Mouse (Mus musculus): ENCODE data around the gene Tnfrsf4. TPM values are rescaled to one million over a fixed set of nuclear protein-coding genes. Genes with fewer than 3 reads are reported as not detected.

Gene Tnfrsf4
- polyA plus RNA-seq, 1 experiment: 2.8 TPM

DNA sequence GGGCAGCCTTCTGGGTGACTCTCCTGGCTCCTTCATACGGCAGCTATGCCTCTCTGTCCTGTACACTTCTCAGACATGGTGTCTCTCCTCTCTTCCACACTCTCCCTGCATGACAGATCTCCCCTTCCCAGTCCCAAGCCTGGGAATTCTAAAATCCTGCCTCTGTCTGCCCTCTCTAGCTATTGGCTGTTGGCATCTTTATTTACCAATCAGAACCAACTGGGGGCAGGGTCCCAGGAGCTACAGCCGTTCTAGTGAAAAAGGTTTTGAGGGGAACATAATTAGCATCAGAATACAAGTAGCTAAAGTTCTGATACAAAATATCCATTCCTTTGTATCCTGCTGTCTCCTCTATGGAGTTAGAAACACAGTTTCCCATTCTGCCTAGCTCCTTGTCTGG, 29.9 kb upstream of the Tnfrsf4 start:
- Histone ChIP-seq H3K27ac (ENCODE audit: control insufficient read depth, insufficient read depth, low read depth, low read length) (no peak overlapping the region), H3K4me1 (ENCODE audit: control insufficient read depth, insufficient read depth, low read length) (no peaks in the 10 kb centered on the region; the same call in 1 of the 2 replicates), H3K36me3 (ENCODE audit: control insufficient read depth, insufficient read depth, low read length) (no peaks in the 10 kb centered on the region), H3K27me3 (ENCODE audit: control insufficient read depth, insufficient read depth, low read length) (no peaks in the 10 kb centered on the region), H3K4me3 (ENCODE audit: control insufficient read depth, low read depth, low read length) (peak overlapping the region; percentile 53)
- TF ChIP-seq POLR2A (IDR thresholded peaks at IDR 0.05; ENCODE audit: control insufficient read depth, low read depth, low read length) (no peak), CTCF (IDR thresholded peaks at IDR 0.05; ENCODE audit: control insufficient read depth, insufficient read depth, insufficient replicate concordance, low read depth, low read length) (no peak)

DNA sequence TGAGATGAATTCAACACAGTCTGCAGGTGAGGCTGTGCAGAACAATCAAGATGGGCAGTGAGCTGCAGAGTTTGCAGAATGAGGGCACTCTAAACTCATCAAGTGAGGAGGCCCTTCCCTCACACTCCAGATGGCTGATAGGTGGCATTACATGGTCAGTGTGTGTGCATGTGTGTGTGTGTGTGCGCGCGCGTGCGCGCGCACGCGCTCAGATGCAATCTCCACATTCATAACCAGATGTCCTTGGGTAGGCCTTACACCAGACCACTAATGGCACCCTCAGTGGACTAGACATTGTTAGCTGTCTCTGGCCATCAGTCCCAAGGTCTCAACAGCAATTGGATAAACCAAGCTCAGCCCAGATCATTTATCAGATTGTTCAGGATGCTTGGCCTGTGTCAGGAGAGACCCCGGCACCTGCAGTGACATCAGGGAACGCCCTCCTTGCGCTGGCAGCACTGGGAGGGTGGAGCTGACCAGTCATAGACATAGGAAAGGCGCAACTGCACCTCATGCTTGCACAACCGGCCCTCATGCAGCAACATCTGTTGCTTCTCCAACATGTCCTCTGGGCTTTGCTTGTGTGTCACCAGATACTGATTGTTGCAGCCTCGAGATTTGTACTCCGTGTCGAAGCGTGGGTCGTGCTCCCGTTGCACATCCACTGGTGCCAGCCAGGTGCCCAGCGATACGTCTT, 22.3 kb upstream of the Tnfrsf4 start:
- H3K27ac ChIP-seq (ENCODE audit: control insufficient read depth, insufficient read depth, low read depth, low read length): peak overlapping the region; percentile 88; the same call in 1 of the 2 replicates
- no peaks in the 10 kb centered on the region for H3K36me3 ChIP-seq (ENCODE audit: control insufficient read depth, insufficient read depth, low read length)
- peaks cover 10% of the 10 kb centered on the region for H3K4me1 ChIP-seq (ENCODE audit: control insufficient read depth, insufficient read depth, low read length)
- no peak for TF ChIP-seq POLR2A (IDR thresholded peaks at IDR 0.05; ENCODE audit: control insufficient read depth, low read depth, low read length)
- no peak for TF ChIP-seq CTCF (IDR thresholded peaks at IDR 0.05; ENCODE audit: control insufficient read depth, insufficient read depth, insufficient replicate concordance, low read depth, low read length)
- H3K4me3 ChIP-seq (ENCODE audit: control insufficient read depth, low read depth, low read length): peak overlapping the region; percentile 92
- H3K27me3 ChIP-seq (ENCODE audit: control insufficient read depth, insufficient read depth, low read length): no peaks in the 10 kb centered on the region

DNA sequence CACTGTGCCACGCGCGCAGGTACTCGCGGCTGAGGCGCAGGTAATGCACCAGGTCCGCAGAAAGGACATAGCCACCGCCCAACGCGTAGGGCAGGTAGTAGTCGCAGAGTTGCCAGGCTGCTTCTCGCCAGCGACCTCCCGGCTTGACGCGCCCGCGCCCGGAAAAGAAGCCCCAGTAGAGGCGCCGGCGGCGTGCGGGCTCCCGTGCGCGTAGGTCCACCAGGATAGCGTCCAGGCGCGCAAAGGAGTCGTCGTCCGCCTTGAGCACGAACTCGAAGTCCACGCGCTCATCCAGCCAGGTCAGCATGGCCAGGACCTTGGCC, 21.8 kb upstream of the Tnfrsf4 start:
- TF ChIP-seq POLR2A (IDR thresholded peaks at IDR 0.05; ENCODE audit: control insufficient read depth, low read depth, low read length) (no peak), CTCF (IDR thresholded peaks at IDR 0.05; ENCODE audit: control insufficient read depth, insufficient read depth, insufficient replicate concordance, low read depth, low read length) (no peak)
- H3K27ac ChIP-seq (ENCODE audit: control insufficient read depth, insufficient read depth, low read depth, low read length): peak overlapping the region; percentile 88
- H3K36me3 ChIP-seq (ENCODE audit: control insufficient read depth, insufficient read depth, low read length): no peaks in the 10 kb centered on the region
- H3K4me3 ChIP-seq (ENCODE audit: control insufficient read depth, low read depth, low read length): peak overlapping the region; percentile 92
- no peaks in the 10 kb centered on the region for H3K27me3 ChIP-seq (ENCODE audit: control insufficient read depth, insufficient read depth, low read length)
- peaks cover 10% of the 10 kb centered on the region for H3K4me1 ChIP-seq (ENCODE audit: control insufficient read depth, insufficient read depth, low read length)

DNA sequence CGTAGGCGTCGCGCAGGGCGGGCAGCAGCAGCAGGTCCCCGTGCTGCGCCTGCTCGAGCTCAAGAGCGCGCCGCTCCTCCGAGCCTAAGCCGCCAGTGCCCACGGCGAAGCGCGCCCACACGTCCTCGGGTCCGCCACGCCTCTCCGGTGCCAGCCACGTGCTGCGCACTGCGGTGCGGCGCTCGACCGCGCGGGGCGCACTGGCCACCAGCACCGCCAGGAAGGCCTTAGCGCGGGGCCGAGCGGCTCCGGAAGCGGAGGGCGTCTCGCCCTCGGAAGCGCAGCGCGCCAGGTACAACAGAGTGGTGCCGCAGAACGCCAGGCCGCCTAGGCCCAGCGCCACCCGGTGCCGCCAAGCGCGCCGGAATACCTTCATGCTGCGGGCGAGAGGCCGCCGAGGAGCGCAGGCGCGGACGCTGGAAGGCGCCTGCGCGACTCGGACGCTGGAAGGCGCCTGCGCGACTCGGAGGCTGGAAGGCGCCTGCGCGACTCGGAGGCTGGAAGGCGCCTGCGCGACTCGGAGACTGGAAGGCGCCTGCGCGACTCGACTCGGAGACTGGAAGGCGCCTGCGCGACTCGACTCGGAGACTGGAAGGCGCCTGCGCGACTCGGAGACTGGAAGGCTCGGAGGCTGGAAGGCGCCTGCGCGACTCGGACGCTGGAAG, 21.3 kb upstream of the Tnfrsf4 start, which contains the start of the genes B3galt6 and Sdf4:
Gene B3galt6 (minus strand): TSS at position 409 of the 665 bp plus-strand sequence.
Gene Sdf4 (plus strand): TSS at position 632 of the 665 bp plus-strand sequence.
- H3K27me3 ChIP-seq (ENCODE audit: control insufficient read depth, insufficient read depth, low read length): no peaks in the 10 kb centered on the region
- H3K36me3 ChIP-seq (ENCODE audit: control insufficient read depth, insufficient read depth, low read length): no peaks in the 10 kb centered on the region
- TF ChIP-seq POLR2A (IDR thresholded peaks at IDR 0.05; ENCODE audit: control insufficient read depth, low read depth, low read length) (peak; percentile 76), CTCF (IDR thresholded peaks at IDR 0.05; ENCODE audit: control insufficient read depth, insufficient read depth, insufficient replicate concordance, low read depth, low read length) (peak; percentile 69)
- H3K4me3 ChIP-seq (ENCODE audit: control insufficient read depth, low read depth, low read length): peak within 1 kb of the TSS; percentile 92
- H3K27ac ChIP-seq (ENCODE audit: control insufficient read depth, insufficient read depth, low read depth, low read length): peak within 1 kb of the TSS; percentile 94
- H3K4me1 ChIP-seq (ENCODE audit: control insufficient read depth, insufficient read depth, low read length): peaks cover 10% of the 10 kb centered on the region

DNA sequence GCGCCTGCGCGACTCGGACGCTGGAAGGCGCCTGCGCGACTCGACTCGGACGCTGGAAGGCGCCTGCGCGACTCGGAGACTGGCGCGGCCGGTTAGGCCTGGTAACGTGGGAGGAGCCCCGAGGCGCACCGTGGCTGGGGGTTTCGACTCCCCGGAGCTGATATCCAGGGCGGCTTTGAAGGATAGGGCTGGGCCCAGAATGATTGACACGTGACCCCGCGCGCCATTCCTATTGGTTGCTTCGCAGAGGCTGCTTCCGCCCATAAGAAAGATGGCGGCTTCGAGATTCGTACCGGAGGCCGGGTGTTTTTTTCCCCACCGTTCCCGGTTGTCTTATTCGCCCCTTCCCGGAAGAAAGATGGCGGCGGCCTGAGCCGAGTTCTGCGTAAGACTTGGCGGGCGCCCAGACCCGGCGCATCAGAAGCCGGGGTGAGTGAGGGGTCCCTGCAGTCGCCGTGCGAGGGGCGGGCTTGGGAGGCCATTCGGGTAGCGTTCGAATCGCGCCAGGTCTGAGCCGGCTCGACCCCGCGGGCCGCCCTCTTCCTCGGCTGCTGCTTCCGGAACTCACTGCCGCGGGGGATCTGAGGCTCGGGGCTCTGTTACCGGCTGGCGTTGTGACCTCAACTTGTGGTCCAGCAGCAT, 20.6 kb upstream of the Tnfrsf4 start:
- H3K4me3 ChIP-seq (ENCODE audit: control insufficient read depth, low read depth, low read length): peak overlapping the region; percentile 91
- TF ChIP-seq CTCF (IDR thresholded peaks at IDR 0.05; ENCODE audit: control insufficient read depth, insufficient read depth, insufficient replicate concordance, low read depth, low read length) (no peak), POLR2A (IDR thresholded peaks at IDR 0.05; ENCODE audit: control insufficient read depth, low read depth, low read length) (peak; percentile 12; the same call in 1 of the 2 replicates)
- peaks cover 10% of the 10 kb centered on the region for H3K4me1 ChIP-seq (ENCODE audit: control insufficient read depth, insufficient read depth, low read length)
- peak overlapping the region; percentile 94 for H3K27ac ChIP-seq (ENCODE audit: control insufficient read depth, insufficient read depth, low read depth, low read length)
- H3K36me3 ChIP-seq (ENCODE audit: control insufficient read depth, insufficient read depth, low read length): no peaks in the 10 kb centered on the region; the same call in 1 of the 2 replicates
- H3K27me3 ChIP-seq (ENCODE audit: control insufficient read depth, insufficient read depth, low read length): no peaks in the 10 kb centered on the region

GRCm38 (mm10) chr4:155993606-155994005, 20.0 kb upstream of the Tnfrsf4 start:
- H3K27me3 ChIP-seq (ENCODE audit: control insufficient read depth, insufficient read depth, low read length): no peaks in the 10 kb centered on the region
- peak overlapping the region; percentile 91 for H3K4me3 ChIP-seq (ENCODE audit: control insufficient read depth, low read depth, low read length)
- peaks cover 10% of the 10 kb centered on the region for H3K4me1 ChIP-seq (ENCODE audit: control insufficient read depth, insufficient read depth, low read length)
- TF ChIP-seq POLR2A (IDR thresholded peaks at IDR 0.05; ENCODE audit: control insufficient read depth, low read depth, low read length): no peak
- no peak for TF ChIP-seq CTCF (IDR thresholded peaks at IDR 0.05; ENCODE audit: control insufficient read depth, insufficient read depth, insufficient replicate concordance, low read depth, low read length)
- H3K27ac ChIP-seq (ENCODE audit: control insufficient read depth, insufficient read depth, low read depth, low read length): peak overlapping the region; percentile 94
- no peaks in the 10 kb centered on the region; the same call in 1 of the 2 replicates for H3K36me3 ChIP-seq (ENCODE audit: control insufficient read depth, insufficient read depth, low read length)

- no peaks in the 10 kb centered on the region for H3K27me3 ChIP-seq (ENCODE audit: control insufficient read depth, insufficient read depth, low read length)
- TF ChIP-seq POLR2A (IDR thresholded peaks at IDR 0.05; ENCODE audit: control insufficient read depth, low read depth, low read length) (no peak), CTCF (IDR thresholded peaks at IDR 0.05; ENCODE audit: control insufficient read depth, insufficient read depth, insufficient replicate concordance, low read depth, low read length) (no peak)
- no peak overlapping the region for H3K4me3 ChIP-seq (ENCODE audit: control insufficient read depth, low read depth, low read length)
- peaks cover 4% of the 10 kb centered on the region for H3K36me3 ChIP-seq (ENCODE audit: control insufficient read depth, insufficient read depth, low read length)
- no peak overlapping the region for H3K27ac ChIP-seq (ENCODE audit: control insufficient read depth, insufficient read depth, low read depth, low read length)
- no peaks in the 10 kb centered on the region for H3K4me1 ChIP-seq (ENCODE audit: control insufficient read depth, insufficient read depth, low read length)
These were observed 9.5 kb upstream of the Tnfrsf4 start for GRCm38 (mm10) chr4:156004109-156004508.
